ENCODE assay signal across 25 mouse cellular contexts in genomic region chr12:31321532-31321931, GRCm38 (mm10). TPM values are rescaled to one million over a fixed set of nuclear protein-coding genes. Genes with fewer than 3 reads are reported as not detected.
A peak's percentile ranks its signal among the peaks of the same experiment; 100 is the strongest.
DNase-seq lines count a peak whose midpoint lies in the region; ATAC-seq and TF ChIP-seq lines count a peak whose summit lies in the region.
"Had no signal": no experiment of that assay in that cellular context is flagged by ENCODE, and none has a peak within 500 bp of the region (broad histone marks: within the 10 kb centered on the region; RNA-seq: fewer than 3 reads in every experiment).

No protein-coding gene starts in this region.

- TF ChIP-seq CTCF in left cerebral cortex, adult 2 months (IDR thresholded peaks at IDR 0.05) = no peak

- intact Hi-C loops in left cerebral cortex, adult 2 months (cut with DNase I) = no loop called here

- no peak overlapping the region for H3K9ac ChIP-seq in embryonic facial prominence, embryonic 15.5 days
- H3K9ac ChIP-seq: hindbrain, embryonic 15.5 days; liver, embryonic 13.5 days; midbrain, embryonic 15.5 days had no signal

- H3K27me3 ChIP-seq in embryonic facial prominence, embryonic 15.5 days = no peaks in the 10 kb centered on the region
- H3K27me3 ChIP-seq: hindbrain, embryonic 15.5 days; liver, embryonic 13.5 days; midbrain, embryonic 15.5 days had no signal

- H3K36me3 ChIP-seq in embryonic facial prominence, embryonic 15.5 days = peaks cover 76% of the 10 kb centered on the region
- H3K36me3 ChIP-seq: hindbrain, embryonic 15.5 days; liver, embryonic 13.5 days had no signal

- peak overlapping the region; percentile 1; the same call in 1 of the 2 replicates for H3K27ac ChIP-seq in embryonic facial prominence, embryonic 15.5 days (replicated peaks)
- H3K27ac ChIP-seq in left cerebral cortex, adult 2 months = no peak overlapping the region
- H3K27ac ChIP-seq: forebrain, embryonic 10.5 days; hindbrain, embryonic 10.5 days; hindbrain, embryonic 15.5 days; liver, embryonic 13.5 days; midbrain, embryonic 10.5 days; midbrain, embryonic 15.5 days had no signal

- no peak overlapping the region for H3K4me3 ChIP-seq in embryonic facial prominence, embryonic 15.5 days (replicated peaks)
- no peak overlapping the region for H3K4me3 ChIP-seq in left cerebral cortex, adult 2 months
- H3K4me3 ChIP-seq: forebrain, embryonic 10.5 days; hindbrain, embryonic 10.5 days; hindbrain, embryonic 15.5 days; liver, embryonic 13.5 days; midbrain, embryonic 10.5 days; midbrain, embryonic 15.5 days had no signal

- no peak for ATAC-seq in embryonic facial prominence, embryonic 15.5 days (ENCODE audit: insufficient number of reproducible peaks, low FRiP score, low TSS enrichment, low read depth)
- ATAC-seq: forebrain, embryonic 16.5 days; inflammation-experienced regulatory T-cells, adult 6 months; lung, postnatal 0 days; midbrain, embryonic 15.5 days had no signal

- no peak overlapping the region for H3K4me2 ChIP-seq in embryonic facial prominence, embryonic 15.5 days (replicated peaks)
- H3K4me2 ChIP-seq: hindbrain, embryonic 15.5 days; liver, embryonic 13.5 days; midbrain, embryonic 15.5 days had no signal

- DNase-seq in heart, adult 11 months = peak; percentile 30
- DNase-seq in heart, adult 8-10 months (ENCODE audit: low spot score) = no peak
- DNase-seq in lung, postnatal 36 days = peak; percentile 21
- no peak for DNase-seq in lung, postnatal 25 days (ENCODE audit: low spot score)
- no peak for DNase-seq in thymus, adult 18-20 months
- DNase-seq in liver = no peak
- DNase-seq in left cerebral cortex, adult 2 months (ENCODE audit: extremely low spot score in 1 of 2, low spot score in 2 of 2) = no peak
- DNase-seq: adrenal gland, postnatal 14 days; heart, postnatal 14 days; kidney, adult 11 months; liver, embryonic 13.5 days; lung, adult 18-20 months; right cerebral cortex, adult 18-20 months; spleen, adult 18-20 months; thymus, postnatal 36 days had no signal

- H3K9me3 ChIP-seq in embryonic facial prominence, embryonic 15.5 days (replicated peaks) = no peaks in the 10 kb centered on the region
- H3K9me3 ChIP-seq: forebrain, embryonic 10.5 days; hindbrain, embryonic 10.5 days; hindbrain, embryonic 15.5 days; liver, embryonic 13.5 days; midbrain, embryonic 10.5 days; midbrain, embryonic 15.5 days had no signal

- WGBS in embryonic facial prominence, embryonic 15.5 days = 38% methylated on average over 1 of the region's 1 CpGs

- peaks cover 9% of the 10 kb centered on the region for H3K4me1 ChIP-seq in embryonic facial prominence, embryonic 15.5 days
- H3K4me1 ChIP-seq: forebrain, embryonic 10.5 days; hindbrain, embryonic 10.5 days; liver, embryonic 13.5 days; midbrain, embryonic 10.5 days; midbrain, embryonic 15.5 days had no signal

RNA-seq across cellular contexts. Expression of gene Dld, which starts 29.7 kb away (rescaled TPM):
- total RNA-seq in heart, adult 8-10 months (2022) = 100 to 1,000 TPM; 368 to 419 (median 398) TPM
- polyA plus RNA-seq in embryonic facial prominence, embryonic 15.5 days (2015; fragmentation: Nextera tagmentation; extraction: Ambion mirVana) = 112 TPM in 2 replicates
- 100 to 1,000 TPM in 1 of 2 experiments, 10 to 100 TPM in 1; 96.5 to 112 TPM for total RNA-seq in left cerebral cortex, adult 2 months (2021)

RNA-seq across cellular contexts. Expression of gene Lamb1, which starts 56.5 kb away (rescaled TPM):
- 10 to 100 TPM; 44.0 to 51.1 (median 48.7) TPM for total RNA-seq in heart, adult 8-10 months (2022)
- polyA plus RNA-seq in embryonic facial prominence, embryonic 15.5 days (2015; fragmentation: Nextera tagmentation; extraction: Ambion mirVana) = 68.5 and 70.9 TPM in 2 replicates
- 10 to 100 TPM; 16.8 to 17.1 TPM for total RNA-seq in left cerebral cortex, adult 2 months (2021)
- total RNA-seq: MEL had no signal
- polyA plus RNA-seq: inflammation-experienced regulatory T-cells, adult 6 months had no signal

Comparison
In these comparisons a context has a peak if more than half of its experiments do, and no peak if none do; other contexts are left out.
1. DNase-seq: peak in heart, adult 11 months (single experiment) and lung, postnatal 36 days (single experiment); none in heart, adult 8-10 months (single experiment), lung, postnatal 25 days (single experiment), thymus, adult 18-20 months (0 of 2), liver (single experiment) and left cerebral cortex, adult 2 months (0 of 2).